Mouse (Mus musculus): ENCODE data around the gene Golga7b.
A peak's percentile ranks its signal among the peaks of the same experiment; 100 is the strongest.

GRCm38 (mm10) chr19:42315914-42316313, 68.5 kb downstream of the Golga7b start:
- TF ChIP-seq GATA1 (IDR thresholded peaks at IDR 0.05; ENCODE audit: borderline replicate concordance, low read length) (no peak), POLR2AphosphoS5 (IDR thresholded peaks at IDR 0.05; ENCODE audit: insufficient replicate concordance, low read depth, low read length) (no peak), CTCF (IDR thresholded peaks at IDR 0.05; ENCODE audit: low read depth, low read length) (peak; percentile 66)
